Mouse (Mus musculus): ENCODE results near the gene Lhfp.

DNA sequence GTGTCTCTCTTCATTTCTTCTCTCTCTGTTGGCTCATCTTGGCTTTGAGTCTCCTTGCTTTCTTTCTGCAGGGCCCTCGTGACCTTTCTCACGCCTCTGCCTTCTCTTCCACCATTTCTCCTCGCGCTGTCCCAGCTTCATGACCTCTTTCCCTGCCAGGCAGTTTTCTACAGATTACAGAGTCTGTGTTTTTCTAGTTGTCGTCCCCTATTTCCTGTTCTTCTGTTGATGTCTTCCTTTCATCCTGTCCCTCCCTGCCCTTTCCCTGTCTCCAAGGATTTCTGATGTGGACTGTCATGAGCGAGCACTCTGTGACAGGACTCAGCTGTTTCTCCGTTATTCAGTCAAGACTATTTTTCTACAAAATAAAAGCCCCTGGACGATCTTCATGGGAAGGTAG is 124.7 kb downstream of the Lhfp start:
- no peak for TF ChIP-seq CTCF (IDR thresholded peaks at IDR 0.05; ENCODE audit: low read depth, low read length)
- no peak for TF ChIP-seq TAL1 (conservative IDR thresholded peaks at IDR 0.05; ENCODE audit: low read depth, low read length)
- no peak for TF ChIP-seq GATA1 (IDR thresholded peaks at IDR 0.05; ENCODE audit: borderline replicate concordance, low read length)
- no peak for TF ChIP-seq GATA2 (IDR thresholded peaks at IDR 0.05; ENCODE audit: borderline replicate concordance, low read depth, low read length)

Data from G1E (cell line).